Mouse (Mus musculus): Measurements from ENCODE around the gene Fndc1.

The Fndc1 gene

DNA sequence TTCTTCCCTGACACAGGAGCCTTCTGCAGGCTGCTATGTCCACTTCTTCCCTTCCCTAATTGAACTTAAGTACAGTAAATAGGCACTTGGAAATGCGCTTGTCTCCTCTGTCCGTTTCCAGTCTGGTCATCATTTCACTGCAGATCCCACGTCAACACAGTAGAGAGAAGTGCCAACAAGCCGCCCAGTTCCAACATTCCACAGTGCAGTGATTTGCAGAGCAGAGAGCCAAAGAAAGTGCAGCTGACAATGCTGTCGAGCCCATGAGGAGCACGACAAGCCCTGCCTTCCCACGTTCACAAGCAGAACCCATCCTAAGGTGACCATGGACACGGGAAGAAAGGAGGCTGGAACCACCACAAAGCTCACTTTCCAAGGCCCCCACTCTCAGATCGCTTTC, 1.7 kb downstream of the Fndc1 start:
- in situ Hi-C loops (cut with MboI, MseI): loop anchor here (5.0 to 10.0 kb wide), 2 partner anchors 378 to 521 kb away; no protein-coding TSS in a partner anchor

- in situ Hi-C loops (cut with MboI, MseI): loop anchor here (5.0 to 10.0 kb wide), 2 partner anchors 269 to 517 kb away; no protein-coding TSS in a partner anchor
These were observed 5.4 kb downstream of the Fndc1 start for GRCm38 (mm10) chr17:7821553-7822186.

DNA sequence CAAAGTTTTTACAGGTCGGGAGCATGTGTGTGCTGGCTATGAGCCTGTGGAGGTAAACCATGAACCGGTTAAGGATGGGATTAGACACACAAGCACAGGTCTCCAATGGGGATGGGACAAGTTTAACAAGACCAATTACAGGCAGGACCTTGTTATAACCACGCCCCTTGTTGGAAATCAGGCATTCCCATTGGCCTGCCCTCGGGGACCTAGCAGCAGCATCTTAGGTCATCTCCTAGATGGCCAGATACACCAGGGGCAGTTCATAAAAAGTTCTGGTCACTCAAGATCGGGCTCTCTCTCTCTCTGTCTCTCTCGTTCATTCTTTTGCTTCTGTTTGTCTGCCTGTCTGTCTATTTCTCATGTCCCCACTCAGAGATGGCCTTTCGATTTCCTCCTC, 6.9 kb downstream of the Fndc1 start:
- in situ Hi-C loops (cut with MboI, MseI): loop anchor here (5.0 to 10.0 kb wide), 2 partner anchors 268 to 515 kb away; no protein-coding TSS in a partner anchor

DNA sequence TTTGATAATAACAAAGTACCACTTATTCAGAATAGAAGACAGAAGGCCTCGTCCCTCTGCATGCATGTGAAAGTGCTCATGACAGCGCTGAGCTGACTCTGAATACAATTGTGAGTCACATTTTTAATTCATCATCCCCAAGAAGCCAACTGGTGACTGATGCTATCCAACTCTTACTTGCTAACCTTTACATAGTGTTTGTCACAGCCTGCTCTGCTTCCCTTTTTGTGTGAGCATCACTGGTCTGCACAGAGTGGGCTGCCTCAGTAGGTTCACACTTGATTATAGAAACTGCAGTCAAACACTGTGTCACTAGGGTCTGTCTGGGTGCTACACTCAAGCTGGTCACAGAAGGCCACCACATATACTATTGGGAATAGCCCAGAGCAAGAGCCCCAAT, 10.5 kb downstream of the Fndc1 start:
- in situ Hi-C loops (cut with MboI, MseI): no loop called here

GRCm38 (mm10) chr17:7814433-7814832, 12.7 kb downstream of the Fndc1 start:
- in situ Hi-C loops (cut with MboI, MseI): no loop called here

DNA sequence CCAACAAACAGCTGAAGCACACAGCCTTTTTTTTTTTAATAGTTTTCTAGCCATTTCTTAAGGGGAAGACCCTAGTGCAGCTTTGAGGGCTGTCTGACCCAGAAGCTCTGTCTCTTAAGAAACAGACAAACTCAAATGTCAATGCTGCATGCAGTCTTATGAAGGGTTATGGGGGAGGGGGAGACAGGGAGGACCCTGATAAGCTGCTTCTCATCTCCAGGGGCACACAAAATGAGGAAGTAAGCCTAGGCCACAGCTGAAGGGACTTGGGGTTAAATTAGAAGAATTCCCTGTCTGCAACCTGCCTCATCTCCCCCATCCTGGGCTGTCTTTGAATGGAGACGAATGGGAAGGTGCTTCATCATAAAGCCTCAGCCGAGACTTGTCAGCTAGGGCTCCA, 19.1 kb downstream of the Fndc1 start:
- in situ Hi-C loops (cut with MboI, MseI): no loop called here

GRCm38 (mm10) chr17:7805105-7805504, 22.0 kb downstream of the Fndc1 start:
- in situ Hi-C loops (cut with MboI, MseI): no loop called here

GRCm38 (mm10) chr17:7802483-7802882, 24.6 kb downstream of the Fndc1 start:
- in situ Hi-C loops (cut with MboI, MseI): no loop called here

DNA sequence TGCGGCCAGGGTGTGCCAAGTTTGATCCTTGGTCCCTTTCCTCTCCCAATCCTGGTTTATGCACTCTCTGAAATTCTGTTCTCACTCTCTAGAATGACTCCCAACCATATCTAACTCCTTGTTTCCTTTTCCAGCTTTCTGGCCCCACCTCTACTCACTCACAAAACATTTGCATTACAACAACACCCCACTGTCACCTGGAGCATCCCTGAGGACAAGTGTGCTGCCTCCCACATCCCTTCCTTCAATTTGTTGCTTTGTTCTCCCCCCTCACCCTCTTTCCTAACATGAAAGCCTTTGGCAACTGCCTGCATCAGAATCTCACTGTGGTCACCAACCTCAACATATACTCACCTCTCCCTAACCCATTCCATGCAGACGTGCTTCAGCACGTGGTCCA, 27.2 kb downstream of the Fndc1 start:
- in situ Hi-C loops (cut with MboI, MseI): no loop called here

- in situ Hi-C loops (cut with MboI, MseI): no loop called here
These were observed 31.5 kb downstream of the Fndc1 start for GRCm38 (mm10) chr17:7795584-7795983.

DNA sequence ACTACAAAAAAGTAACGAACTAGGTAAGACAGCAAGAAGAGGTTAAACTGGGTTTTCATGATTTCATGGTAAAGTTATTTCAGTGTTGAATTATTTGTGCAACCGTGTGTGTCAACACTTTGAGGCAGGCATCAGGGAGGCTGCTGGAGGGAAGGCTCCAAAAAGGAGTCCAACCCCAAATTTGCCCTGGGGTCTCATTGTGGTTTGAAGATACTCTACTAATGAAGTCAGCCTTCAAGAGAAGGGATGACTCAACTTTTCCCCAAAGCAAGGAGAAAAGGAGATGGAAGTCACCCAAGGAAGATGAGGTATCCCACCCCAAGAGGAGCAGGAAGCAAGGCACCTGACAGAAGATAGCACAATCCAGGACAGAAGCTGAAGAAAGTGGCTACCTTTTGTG, 31.9 kb downstream of the Fndc1 start:
- in situ Hi-C loops (cut with MboI, MseI): no loop called here

DNA sequence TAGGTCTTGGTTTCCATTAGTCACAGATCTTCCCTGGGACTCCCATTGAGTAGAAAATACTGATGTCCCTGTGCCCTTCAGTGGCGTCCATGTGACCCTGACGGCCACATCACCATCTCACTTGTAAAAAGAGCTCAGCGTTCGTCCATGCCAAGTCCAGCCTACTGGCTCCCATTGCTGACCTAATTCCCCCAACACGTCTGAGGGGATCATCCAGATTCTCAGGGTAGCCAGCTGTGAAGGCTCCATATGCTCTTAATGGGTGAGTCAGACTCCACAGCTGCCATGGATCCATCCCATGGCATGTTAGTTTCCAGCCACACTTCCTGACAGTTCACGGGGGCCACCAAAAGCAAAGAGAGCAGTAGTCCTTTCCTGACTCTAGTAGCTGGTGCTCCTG, 33.0 kb downstream of the Fndc1 start:
- in situ Hi-C loops (cut with MboI, MseI): no loop called here

- in situ Hi-C loops (cut with MboI, MseI): no loop called here
These were observed 36.6 kb downstream of the Fndc1 start for GRCm38 (mm10) chr17:7790512-7790911.

DNA sequence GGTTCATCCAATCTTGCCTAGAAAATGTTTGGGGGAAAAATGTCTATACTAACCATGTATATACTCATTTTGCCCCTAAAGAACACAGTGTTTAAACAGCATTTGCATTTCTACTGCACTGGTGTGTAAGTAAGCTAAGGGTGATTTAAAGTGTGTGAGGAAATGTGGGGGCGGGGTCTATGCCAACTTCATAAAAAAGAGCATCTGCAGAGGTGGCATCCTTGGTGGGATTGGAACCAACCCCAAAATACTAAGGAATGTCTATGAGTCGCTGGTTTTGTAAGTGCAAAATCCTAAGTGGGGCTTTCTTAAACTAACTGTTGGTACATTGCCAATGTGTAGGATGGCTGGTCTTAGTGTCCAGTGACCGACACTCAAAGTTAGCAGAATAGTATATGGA, 53.0 kb downstream of the Fndc1 start:
- in situ Hi-C loops (cut with MboI, MseI): loop anchor here in 1 of 2 experiments (5.0 kb wide), 1 partner anchor 307 kb away; no protein-coding TSS in a partner anchor

- in situ Hi-C loops (cut with MboI, MseI): loop anchor here in 1 of 2 experiments (10.0 kb wide), 1 partner anchor 1395 kb away; no protein-coding TSS in a partner anchor
These were observed 67.3 kb downstream of the Fndc1 start for GRCm38 (mm10) chr17:7759786-7760185.

DNA sequence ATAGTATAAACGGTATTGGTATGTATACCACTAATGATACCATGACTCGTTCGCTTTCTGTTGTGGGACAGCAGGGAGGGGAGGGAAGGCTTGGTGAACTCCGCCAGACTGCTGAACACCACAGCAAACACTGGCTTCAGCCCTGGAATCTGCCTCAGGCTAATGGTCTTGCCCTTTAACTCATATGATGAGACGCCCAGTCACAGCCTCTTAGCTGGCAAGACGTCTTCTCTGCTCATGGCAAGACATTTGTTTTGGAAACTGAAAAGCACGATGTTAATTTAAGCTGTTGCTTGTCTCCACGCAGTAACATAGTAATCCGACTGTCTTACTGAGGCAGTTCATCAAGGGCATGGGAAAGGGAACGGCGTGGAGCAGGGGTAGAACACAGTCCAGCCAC, 72.1 kb downstream of the Fndc1 start:
- in situ Hi-C loops (cut with MboI, MseI): no loop called here

- in situ Hi-C loops (cut with MboI, MseI): no loop called here
These were observed 73.7 kb downstream of the Fndc1 start for GRCm38 (mm10) chr17:7753383-7753782.

DNA sequence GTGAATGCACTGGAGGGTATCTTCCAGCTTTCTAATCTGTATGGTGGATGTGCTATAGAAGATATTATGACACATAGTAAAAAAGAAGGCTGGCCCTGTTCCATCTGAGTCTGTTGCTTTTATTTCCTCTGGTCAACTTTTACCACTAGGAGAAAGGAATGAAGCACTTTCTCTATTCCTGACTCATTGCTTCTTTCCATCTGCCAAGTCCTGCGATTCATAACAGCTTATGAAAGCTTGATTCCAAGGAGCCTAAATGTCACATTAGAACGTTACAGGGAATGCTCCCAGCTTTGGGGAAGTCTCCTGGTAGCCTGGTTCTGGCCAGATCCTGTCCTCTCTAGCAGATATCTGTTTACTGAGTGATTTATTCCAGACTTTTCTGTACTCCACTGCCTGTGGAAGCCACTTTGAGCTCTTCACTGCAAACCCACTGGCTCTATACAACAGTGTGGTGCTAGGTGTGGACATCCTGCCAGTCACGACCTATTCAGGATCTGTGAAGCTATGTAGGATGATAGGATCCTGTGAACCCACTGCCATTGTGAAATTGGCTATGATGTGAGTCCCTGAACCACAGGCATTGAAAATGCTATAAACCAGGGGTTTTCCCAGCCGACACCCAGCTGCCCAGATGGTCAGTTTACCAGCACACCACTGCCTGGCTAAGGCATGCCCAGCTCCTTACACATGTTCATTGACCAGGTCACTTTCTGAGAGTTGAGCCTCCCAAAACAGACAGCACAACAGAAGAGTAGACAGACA, 77.9 kb downstream of the Fndc1 start:
- in situ Hi-C loops (cut with MboI, MseI): no loop called here

GRCm38 (mm10) chr17:7746841-7747240, 80.3 kb downstream of the Fndc1 start:
- in situ Hi-C loops (cut with MboI, MseI): no loop called here

- in situ Hi-C loops (cut with MboI, MseI): no loop called here
These were observed 82.1 kb downstream of the Fndc1 start for GRCm38 (mm10) chr17:7744976-7745375.

DNA sequence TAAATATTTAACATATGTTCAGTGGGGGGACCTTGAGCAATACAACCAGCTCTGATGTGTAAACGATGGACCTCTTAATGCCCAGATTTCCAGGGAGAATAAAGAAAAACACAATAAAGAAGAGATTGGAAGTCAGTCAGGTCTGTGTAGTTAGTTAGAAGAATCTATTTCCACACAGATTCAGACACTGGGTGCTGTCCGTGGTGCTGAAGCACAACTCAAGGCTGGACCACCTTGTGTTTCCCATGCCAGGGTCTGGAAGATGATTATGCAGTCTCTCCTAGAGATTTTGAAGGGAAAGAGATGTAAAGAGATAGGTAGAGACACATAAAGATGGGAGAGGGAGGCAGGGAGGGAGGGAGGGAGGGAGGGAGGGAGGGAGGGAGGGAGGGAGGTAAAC, 86.1 kb downstream of the Fndc1 start:
- in situ Hi-C loops (cut with MboI, MseI): no loop called here

DNA sequence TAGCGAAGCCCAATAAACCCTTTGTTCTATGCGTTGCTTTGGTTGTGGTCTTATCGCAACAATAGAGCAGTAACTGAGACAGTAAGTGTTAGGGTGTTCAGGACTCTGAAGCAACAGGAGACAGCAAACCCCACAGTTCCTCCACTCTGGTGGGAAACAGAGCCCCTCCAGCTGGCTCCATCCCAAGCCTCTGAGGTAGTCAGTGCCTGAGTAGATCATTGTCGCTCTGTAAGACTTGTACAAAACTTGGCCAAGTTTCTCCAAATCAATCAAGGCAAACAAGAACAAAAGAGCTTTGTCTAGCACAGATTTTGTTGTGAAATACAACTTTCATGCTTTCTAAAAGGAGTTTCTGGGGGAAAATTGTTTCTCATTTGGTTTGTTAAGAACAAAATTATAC, 104.1 kb downstream of the Fndc1 start:
- in situ Hi-C loops (cut with MboI, MseI): no loop called here

- in situ Hi-C loops (cut with MboI, MseI): no loop called here
These were observed 108.2 kb downstream of the Fndc1 start for GRCm38 (mm10) chr17:7718886-7719285.
